Mouse (Mus musculus): Measurements from ENCODE around the gene C1s2.

DNA sequence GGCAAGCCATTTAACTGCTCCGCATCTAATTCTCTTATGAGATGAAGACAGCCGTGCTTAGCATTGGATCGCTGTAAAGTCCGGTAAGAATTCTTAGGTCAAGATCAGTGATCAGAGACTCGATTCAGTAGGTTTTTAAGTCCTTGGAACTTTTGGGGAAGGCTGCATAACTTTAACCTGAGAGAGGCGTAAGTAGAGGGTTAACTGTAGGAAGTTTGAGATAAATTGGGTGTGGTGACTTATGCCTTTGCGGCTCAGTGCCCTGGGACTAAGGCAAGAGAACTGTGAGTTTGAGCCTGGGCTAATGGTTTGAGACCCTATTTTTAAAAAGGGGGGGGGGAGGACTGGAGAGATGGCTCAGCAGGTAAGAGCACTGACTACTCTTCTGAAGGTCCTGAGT is 28.4 kb upstream of the C1s2 start:
- TF ChIP-seq CTCF (conservative IDR thresholded peaks at IDR 0.05; ENCODE audit: insufficient read depth, insufficient read length, low read depth, low read length), result no peak
- TF ChIP-seq POLR2A (IDR thresholded peaks at IDR 0.05; ENCODE audit: low read depth, low read length), result no peak
